Mouse (Mus musculus): ENCODE results near the gene Wdtc1. TPM values are rescaled to one million over a fixed set of nuclear protein-coding genes. Genes with fewer than 3 reads are reported as not detected.

Gene Wdtc1
- total and polyA plus RNA-seq, 3 experiments = 13.2 to 35.3 TPM; not detected in 1

- no peak for DNase-seq (ENCODE audit: low read depth, low spot score)
- no peaks in the 10 kb centered on the region for H3K79me2 ChIP-seq (ENCODE audit: control insufficient read depth, insufficient read depth, low read length, poor library complexity)
- TF ChIP-seq SIN3A (IDR thresholded peaks at IDR 0.05; ENCODE audit: low read length) (no peak), TAL1 (IDR thresholded peaks at IDR 0.05; ENCODE audit: low read length) (no peak), ELF1 (IDR thresholded peaks at IDR 0.05; ENCODE audit: low read depth, low read length) (no peak), TBP (IDR thresholded peaks at IDR 0.05; ENCODE audit: low read depth, low read length) (no peak)
- no peak overlapping the region for H3K27ac ChIP-seq (ENCODE audit: control insufficient read depth, low read depth, low read length)
- H3K4me3 ChIP-seq (ENCODE audit: control insufficient read depth in 1 of 2, insufficient read depth in 1 of 2, low read depth in 2 of 2, low read length in 2 of 2) = no peak overlapping the region
- H3K27me3 ChIP-seq (ENCODE audit: control insufficient read depth in 1 of 2, insufficient read depth in 2 of 2, low read length in 2 of 2) = no peaks in the 10 kb centered on the region
- H3K4me1 ChIP-seq (ENCODE audit: control insufficient read depth in 1 of 2, insufficient read depth in 2 of 2, low read length in 2 of 2) = no peaks in the 10 kb centered on the region
- no peak overlapping the region for H3K9ac ChIP-seq (ENCODE audit: control insufficient read depth, low read depth, low read length, poor library complexity, severe bottlenecking)
- no peaks in the 10 kb centered on the region for H3K9me3 ChIP-seq (replicated peaks; ENCODE audit: insufficient read depth, low read length)
- H3K36me3 ChIP-seq (ENCODE audit: control insufficient read depth in 1 of 2, insufficient read depth in 2 of 2, low read length in 2 of 2) = no peaks in the 10 kb centered on the region
Observed at GRCm38 (mm10) chr4:133315991-133316390, 37.3 kb downstream of the Wdtc1 start.

GRCm38 (mm10) chr4:133314896-133315295 lies 38.4 kb downstream of the Wdtc1 start:
- H3K36me3 ChIP-seq (ENCODE audit: control insufficient read depth in 1 of 2, insufficient read depth in 2 of 2, low read length in 2 of 2) = no peaks in the 10 kb centered on the region
- H3K4me1 ChIP-seq (ENCODE audit: control insufficient read depth in 1 of 2, insufficient read depth in 2 of 2, low read length in 2 of 2) = no peaks in the 10 kb centered on the region
- no peak for TF ChIP-seq USF2 (IDR thresholded peaks at IDR 0.05; ENCODE audit: borderline replicate concordance in 1 of 2, insufficient read depth in 1 of 2, low read depth in 1 of 2, low read length in 2 of 2)
- TF ChIP-seq ZMIZ1 (IDR thresholded peaks at IDR 0.05; ENCODE audit: low read depth, low read length) = no peak
- no peak for TF ChIP-seq GATA1 (IDR thresholded peaks at IDR 0.05; ENCODE audit: low read depth, low read length)
- TF ChIP-seq HCFC1 (IDR thresholded peaks at IDR 0.05; ENCODE audit: low read depth, low read length) = no peak
- no peak overlapping the region for H3K9ac ChIP-seq (ENCODE audit: control insufficient read depth, low read depth, low read length, poor library complexity, severe bottlenecking)
- H3K27me3 ChIP-seq (ENCODE audit: control insufficient read depth in 1 of 2, insufficient read depth in 2 of 2, low read length in 2 of 2) = no peaks in the 10 kb centered on the region
- H3K27ac ChIP-seq (ENCODE audit: control insufficient read depth, low read depth, low read length) = no peak overlapping the region
- no peaks in the 10 kb centered on the region for H3K9me3 ChIP-seq (replicated peaks; ENCODE audit: insufficient read depth, low read length)
- H3K4me3 ChIP-seq (ENCODE audit: control insufficient read depth in 1 of 2, insufficient read depth in 1 of 2, low read depth in 2 of 2, low read length in 2 of 2) = no peak overlapping the region
- H3K79me2 ChIP-seq (ENCODE audit: control insufficient read depth, insufficient read depth, low read length, poor library complexity) = no peaks in the 10 kb centered on the region
- no peak for DNase-seq (ENCODE audit: low read depth, low spot score)

GRCm38 (mm10) chr4:133309948-133310347 lies 43.3 kb downstream of the Wdtc1 start:
- Histone ChIP-seq H3K79me2 (ENCODE audit: control insufficient read depth, insufficient read depth, low read length, poor library complexity) (no peaks in the 10 kb centered on the region), H3K4me3 (ENCODE audit: control insufficient read depth in 1 of 2, insufficient read depth in 1 of 2, low read depth in 2 of 2, low read length in 2 of 2) (no peak overlapping the region), H3K9me3 (replicated peaks; ENCODE audit: insufficient read depth, low read length) (no peaks in the 10 kb centered on the region), H3K9ac (ENCODE audit: control insufficient read depth, low read depth, low read length, poor library complexity, severe bottlenecking) (no peak overlapping the region), H3K27me3 (ENCODE audit: control insufficient read depth in 1 of 2, insufficient read depth in 2 of 2, low read length in 2 of 2) (no peaks in the 10 kb centered on the region), H3K36me3 (ENCODE audit: control insufficient read depth in 1 of 2, insufficient read depth in 2 of 2, low read length in 2 of 2) (no peaks in the 10 kb centered on the region), H3K4me1 (ENCODE audit: control insufficient read depth in 1 of 2, insufficient read depth in 2 of 2, low read length in 2 of 2) (no peaks in the 10 kb centered on the region), H3K27ac (ENCODE audit: control insufficient read depth, low read depth, low read length) (no peak overlapping the region)
- TF ChIP-seq BHLHE40 (IDR thresholded peaks at IDR 0.05; ENCODE audit: borderline replicate concordance, low read depth, low read length) (no peak), CTCF (IDR thresholded peaks at IDR 0.05 in 2 of 3, conservative IDR thresholded peaks at IDR 0.05 in 1 of 3; ENCODE audit: control insufficient read depth in 1 of 3, insufficient read depth in 1 of 3, low read depth in 2 of 3, low read length in 3 of 3, poor library complexity in 1 of 3, severe bottlenecking in 1 of 3) (peak; percentile 95 to 99 (median 96)), MEF2A (IDR thresholded peaks at IDR 0.05; ENCODE audit: extremely low read depth, insufficient replicate concordance, low read depth, low read length, poor library complexity, severe bottlenecking) (no peak), ZC3H11A (IDR thresholded peaks at IDR 0.05; ENCODE audit: low read depth, low read length) (peak; percentile 84), RAD21 (IDR thresholded peaks at IDR 0.05; ENCODE audit: low read depth, low read length) (peak; percentile 89), USF1 (IDR thresholded peaks at IDR 0.05; ENCODE audit: low read depth, low read length) (no peak), SMC3 (IDR thresholded peaks at IDR 0.05; ENCODE audit: low read depth, low read length) (peak; percentile 95), GATA1 (IDR thresholded peaks at IDR 0.05; ENCODE audit: low read depth, low read length) (no peak)
- peak; percentile 81 for DNase-seq (ENCODE audit: low read depth, low spot score)

Data from MEL (cell line).